Mouse (Mus musculus) hindbrain, embryonic 16.5 days (tissue): ENCODE measurements around the gene Polr2j. TPM values are rescaled to one million over a fixed set of nuclear protein-coding genes. Genes with fewer than 3 reads are reported as not detected.

Experiments
- ATAC-seq: fragments of 200-750 bp; cut with Nextera tagmentation; 2 replicates; pipeline ENCODE4 v1.8.0; 2017; ENCODE audit warnings: moderate TSS enrichment, moderate library complexity
- H3K27ac ChIP-seq: fragments of 300-500 bp; sonication (generic); 2 replicates; pipeline ENCODE4 v1.5.1; 2014; ENCODE audit warnings: low read depth, mild to moderate bottlenecking, control low read depth, low read length, moderate library complexity
- H3K27me3 ChIP-seq: fragments of 300-500 bp; sonication (generic); replicated peaks from 2 replicates; pipeline ENCODE4 v1.6.1; 2014; ENCODE audit warnings: low read length; ENCODE audit not compliant: control insufficient read depth, insufficient read depth
- H3K36me3 ChIP-seq: fragments of 300-500 bp; sonication (generic); 2 replicates; pipeline ENCODE4 v1.6.1; 2014; ENCODE audit warnings: mild to moderate bottlenecking, low read length, moderate library complexity, mixed read lengths; ENCODE audit not compliant: control insufficient read depth, insufficient read depth
- H3K4me1 ChIP-seq: fragments of 300-500 bp; sonication (generic); 2 replicates; pipeline ENCODE4 v1.6.1; 2014; ENCODE audit warnings: low read depth, low read length; ENCODE audit not compliant: control insufficient read depth, insufficient read depth
- H3K4me2 ChIP-seq: fragments of 300-500 bp; sonication (generic); 2 replicates; pipeline ENCODE4 v1.6.1; 2014; ENCODE audit warnings: mild to moderate bottlenecking, low read length, control low read depth, moderate library complexity
- H3K4me3 ChIP-seq: fragments of 300-500 bp; sonication (generic); 2 replicates; pipeline ENCODE4 v1.5.1; 2014; ENCODE audit warnings: mild to moderate bottlenecking, low read length, control low read depth, moderate library complexity
- H3K9ac ChIP-seq: fragments of 300-500 bp; sonication (generic); 2 replicates; pipeline ENCODE4 v1.6.1; 2014; ENCODE audit warnings: low read depth, mild to moderate bottlenecking, control low read depth, low read length, moderate library complexity
- H3K9me3 ChIP-seq: fragments of 300-500 bp; sonication (generic); 2 replicates; pipeline ENCODE4 v1.6.1; 2014; ENCODE audit warnings: mild to moderate bottlenecking, low read length, moderate library complexity; ENCODE audit not compliant: control insufficient read depth
- WGBS: fragments of 180-500 bp; shearing (Covaris S2); extraction: QIAGEN DNeasy Blood & Tissue Kit; methylation state at CpG from one replicate; pipeline ENCODE4 v1.1.7; 2014; 5-methylcytosine and 5-hydroxymethylcytosine counted together
- microRNA-seq: library from miRNA; unstranded; fragments of <30 nt; microRNA quantifications from one replicate; pipeline ENCODE4, GENCODE M21; 2017
- polyA plus RNA-seq: library from polyadenylated mRNA; unstranded; fragments of >200 nt; fragmentation: Nextera tagmentation; extraction: Ambion mirVana; gene quantifications from 2 replicates; pipeline ENCODE4 v1.2.1, GENCODE M21; 2015

Polr2j gene
- polyA plus RNA-seq, 1 experiment from 2014 or later: 210 TPM

GRCm38 (mm10) chr5:136169626-136170511, 53.4 kb downstream of the Polr2j start:
- WGBS: 10% methylated on average over 14 of the region's 15 CpGs
- ATAC-seq: no peak; the same call in 1 of the 2 replicates

GRCm38 (mm10) chr5:136170512-136171362, 54.3 kb downstream of the Polr2j start, which contains the start of gene Orai2:
Gene Orai2, minus strand, starts transcription at chr5:136170713.
- Histone ChIP-seq H3K4me3 (peak within 1 kb of the TSS; percentile 70), H3K27me3 (no peaks in the 10 kb centered on the region), H3K4me2 (peak within 1 kb of the TSS; percentile 90), H3K9ac (peak within 1 kb of the TSS; percentile 83), H3K27ac (peak within 1 kb of the TSS; percentile 87), H3K36me3 (peaks cover 3% of the 10 kb centered on the region; the same call in 1 of the 2 replicates), H3K4me1 (peaks cover 24% of the 10 kb centered on the region), H3K9me3 (no peaks in the 10 kb centered on the region; the same call in 1 of the 2 replicates)
- whole genome bisulfite sequencing: 3% methylated on average over 46 of the region's 49 CpGs
- peak; percentile 85 for ATAC-seq

More at GRCm38 (mm10) chr5:136169626-136170511, 53.4 kb downstream of the Polr2j start:
- Histone ChIP-seq H3K4me1 (peaks cover 24% of the 10 kb centered on the region), H3K27me3 (no peaks in the 10 kb centered on the region), H3K36me3 (peaks cover 3% of the 10 kb centered on the region; the same call in 1 of the 2 replicates), H3K9me3 (no peaks in the 10 kb centered on the region; the same call in 1 of the 2 replicates), H3K4me2 (peak overlapping the region; percentile 90), H3K4me3 (peak overlapping the region; percentile 70), H3K27ac (peak overlapping the region; percentile 87), H3K9ac (peak overlapping the region; percentile 83)

GRCm38 (mm10) chr5:136171363-136172341, 55.2 kb downstream of the Polr2j start:
- no peak for ATAC-seq
- H3K36me3 ChIP-seq: peaks cover 3% of the 10 kb centered on the region; the same call in 1 of the 2 replicates
- H3K4me3 ChIP-seq: peak overlapping the region; percentile 70
- WGBS: 34% methylated on average over 17 of the region's 17 CpGs
- H3K27ac ChIP-seq: peak overlapping the region; percentile 87
- H3K4me1 ChIP-seq: peaks cover 24% of the 10 kb centered on the region
- H3K27me3 ChIP-seq: no peaks in the 10 kb centered on the region
- H3K4me2 ChIP-seq: peak overlapping the region; percentile 90
- no peaks in the 10 kb centered on the region; the same call in 1 of the 2 replicates for H3K9me3 ChIP-seq
- peak overlapping the region; percentile 83; the same call in 1 of the 2 replicates for H3K9ac ChIP-seq

Small RNAs within 50 kb of the gene (microRNA-seq; reads per million reads assigned to microRNA genes)
- gene Mir7035: 1.5 reads per million

Other genes starting within 250 kb of the Polr2j start
- gene Hspb1, start 228.7 kb upstream of the Polr2j start, polyA plus RNA-seq: 15.6 and 29.6 TPM in 2 replicates
- gene Ywhag, start 182.0 kb upstream of the Polr2j start, polyA plus RNA-seq: 996 and 1,023 TPM in 2 replicates
- gene Ssc4d, start 142.1 kb upstream of the Polr2j start, polyA plus RNA-seq: 2.9 and 3.4 TPM in 2 replicates
- gene Zp3, start 136.5 kb upstream of the Polr2j start, polyA plus RNA-seq: 0.15 TPM in 1 of 2 replicates, not detected in the other
- gene Dtx2, start 121.8 kb upstream of the Polr2j start, polyA plus RNA-seq: 22.9 and 28.6 TPM in 2 replicates
- gene Upk3b, start 78.1 kb upstream of the Polr2j start, polyA plus RNA-seq: 0.04 TPM in 1 of 2 replicates, not detected in the other
- 0.25 TPM in 1 of 2 replicates, not detected in the other for gene Upk3bl, start 62.1 kb upstream of the Polr2j start, polyA plus RNA-seq
- 22.2 and 25.0 TPM in 2 replicates for gene Rasa4, start 32.7 kb upstream of the Polr2j start, polyA plus RNA-seq
- gene Lrwd1, start 19.4 kb downstream of the Polr2j start, polyA plus RNA-seq: 25.2 and 26.3 TPM in 2 replicates
- 20.4 and 22.7 TPM in 2 replicates for gene Alkbh4, start 19.5 kb downstream of the Polr2j start, polyA plus RNA-seq
- gene Orai2, start 54.1 kb downstream of the Polr2j start, polyA plus RNA-seq: 50.1 and 51.0 TPM in 2 replicates
- 63.1 and 67.2 TPM in 2 replicates for gene Prkrip1, start 82.3 kb downstream of the Polr2j start, polyA plus RNA-seq
- 19.4 and 24.9 TPM in 2 replicates for gene Sh2b2, start 129.9 kb downstream of the Polr2j start, polyA plus RNA-seq